Mouse (Mus musculus): Measurements from ENCODE around the gene Taar6. TPM values are rescaled to one million over a fixed set of nuclear protein-coding genes. Genes with fewer than 3 reads are reported as not detected.

The Taar6 gene
- polyA plus RNA-seq, 1 experiment from 2014 or later = not detected

DNA sequence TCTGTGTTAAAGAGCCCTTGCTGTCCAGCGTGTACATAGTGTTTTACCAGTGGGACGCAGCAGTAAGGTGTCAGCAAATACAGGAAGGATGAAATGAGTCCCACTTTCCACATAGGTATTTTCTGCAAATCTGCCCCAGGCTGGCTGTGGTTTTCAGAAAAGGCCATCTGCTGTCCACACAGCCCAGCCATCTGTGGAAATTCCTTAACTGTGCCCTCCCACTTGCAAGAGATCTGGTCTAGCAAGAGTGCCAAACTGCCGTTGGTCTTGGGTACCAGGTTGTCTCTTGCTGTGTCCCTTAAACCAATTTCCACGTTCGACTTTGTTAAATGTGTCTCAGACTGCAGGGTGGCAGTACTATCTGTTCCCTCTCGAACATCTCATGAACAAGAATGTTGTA, 33.7 kb downstream of the Taar6 start:
- Histone ChIP-seq H3K36me3 (ENCODE audit: control insufficient read depth, insufficient read depth, low read length) (no peaks in the 10 kb centered on the region), H3K27me3 (ENCODE audit: control insufficient read depth, insufficient read depth, low read length) (no peaks in the 10 kb centered on the region), H3K4me1 (ENCODE audit: control insufficient read depth, insufficient read depth, low read length) (peaks cover 4% of the 10 kb centered on the region; the same call in 1 of the 2 replicates), H3K4me2 (replicated peaks; ENCODE audit: low read depth, low read length) (no peak overlapping the region), H3K27ac (ENCODE audit: low read length) (no peak overlapping the region), H3K4me3 (ENCODE audit: low read depth, low read length) (no peak overlapping the region), H3K9ac (replicated peaks; ENCODE audit: low read depth, low read length) (no peak overlapping the region), H3K9me3 (ENCODE audit: control insufficient read depth, low read depth, low read length) (no peaks in the 10 kb centered on the region)
- ATAC-seq (ENCODE audit: insufficient number of reproducible peaks, insufficient read depth, low FRiP score, low read depth) = no peak
- WGBS = 76% methylated on average over 6 of the region's 6 CpGs

DNA sequence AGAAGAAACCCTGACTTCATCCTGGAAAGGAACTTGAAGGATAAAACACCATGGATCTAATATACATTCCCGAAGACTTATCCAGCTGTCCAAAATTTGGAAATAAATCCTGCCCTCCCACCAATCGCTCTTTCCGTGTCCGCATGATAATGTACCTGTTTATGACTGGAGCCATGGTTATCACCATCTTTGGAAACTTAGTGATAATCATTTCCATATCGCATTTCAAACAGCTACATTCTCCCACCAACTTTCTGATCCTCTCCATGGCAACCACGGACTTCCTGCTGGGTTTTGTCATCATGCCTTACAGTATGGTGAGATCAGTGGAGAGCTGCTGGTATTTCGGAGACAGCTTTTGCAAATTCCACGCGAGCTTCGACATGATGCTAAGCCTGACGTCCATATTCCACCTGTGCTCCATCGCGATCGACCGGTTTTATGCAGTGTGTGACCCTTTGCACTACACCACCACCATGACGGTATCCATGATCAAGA, 35.9 kb downstream of the Taar6 start, which contains the start of gene Taar3:
Gene Taar3 (plus strand): TSS at position 51 of the 498 bp plus-strand sequence.
- no peak within 1 kb of the TSS for H3K9ac ChIP-seq (replicated peaks; ENCODE audit: low read depth, low read length)
- H3K9me3 ChIP-seq (ENCODE audit: control insufficient read depth, low read depth, low read length) = no peaks in the 10 kb centered on the region
- WGBS = 82% methylated on average over 16 of the region's 16 CpGs

GRCm38 (mm10) chr10:23948026-23948425, 37.4 kb downstream of the Taar6 start:
- no peaks in the 10 kb centered on the region for H3K27me3 ChIP-seq (ENCODE audit: control insufficient read depth, insufficient read depth, low read length)
- H3K27ac ChIP-seq (ENCODE audit: low read length) = no peak overlapping the region
- no peak overlapping the region for H3K9ac ChIP-seq (replicated peaks; ENCODE audit: low read depth, low read length)
- no peak for ATAC-seq (ENCODE audit: insufficient number of reproducible peaks, insufficient read depth, low FRiP score, low read depth)
- H3K4me1 ChIP-seq (ENCODE audit: control insufficient read depth, insufficient read depth, low read length) = peaks cover 4% of the 10 kb centered on the region; the same call in 1 of the 2 replicates
- no peaks in the 10 kb centered on the region for H3K36me3 ChIP-seq (ENCODE audit: control insufficient read depth, insufficient read depth, low read length)
- H3K9me3 ChIP-seq (ENCODE audit: control insufficient read depth, low read depth, low read length) = no peaks in the 10 kb centered on the region
- H3K4me2 ChIP-seq (replicated peaks; ENCODE audit: low read depth, low read length) = no peak overlapping the region
- H3K4me3 ChIP-seq (ENCODE audit: low read depth, low read length) = no peak overlapping the region
- WGBS = 53% methylated on average over 7 of the region's 7 CpGs

More for the DNA sequence above, 35.9 kb downstream of the Taar6 start, which contains the start of gene Taar3:
- Histone ChIP-seq H3K27me3 (ENCODE audit: control insufficient read depth, insufficient read depth, low read length) (no peaks in the 10 kb centered on the region), H3K4me1 (ENCODE audit: control insufficient read depth, insufficient read depth, low read length) (peaks cover 4% of the 10 kb centered on the region; the same call in 1 of the 2 replicates), H3K4me3 (ENCODE audit: low read depth, low read length) (no peak within 1 kb of the TSS), H3K36me3 (ENCODE audit: control insufficient read depth, insufficient read depth, low read length) (no peaks in the 10 kb centered on the region), H3K27ac (ENCODE audit: low read length) (no peak within 1 kb of the TSS), H3K4me2 (replicated peaks; ENCODE audit: low read depth, low read length) (no peak within 1 kb of the TSS)
- no peak for ATAC-seq (ENCODE audit: insufficient number of reproducible peaks, insufficient read depth, low FRiP score, low read depth)

DNA sequence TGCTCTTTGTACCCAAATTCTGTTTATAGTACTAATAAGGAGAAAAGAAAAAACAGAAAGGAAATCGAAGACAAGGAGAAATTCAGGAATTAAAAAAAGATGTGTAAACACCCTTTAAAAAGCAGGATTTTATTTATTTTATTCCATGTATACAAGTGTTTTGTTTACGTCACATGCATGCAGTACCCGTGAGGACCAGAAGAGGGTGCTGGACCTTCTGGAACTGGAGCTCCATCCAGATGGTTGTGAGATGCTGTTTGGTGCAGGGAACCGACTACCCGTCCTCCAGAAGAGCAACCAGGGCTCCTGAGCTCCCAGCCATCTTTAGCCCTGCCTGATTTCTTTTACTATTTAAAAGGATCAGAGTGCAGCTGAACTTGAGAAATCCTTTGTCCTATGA, 43.0 kb downstream of the Taar6 start:
- Histone ChIP-seq H3K4me2 (replicated peaks; ENCODE audit: low read depth, low read length) (no peak overlapping the region), H3K9ac (replicated peaks; ENCODE audit: low read depth, low read length) (no peak overlapping the region), H3K27me3 (ENCODE audit: control insufficient read depth, insufficient read depth, low read length) (no peaks in the 10 kb centered on the region), H3K4me3 (ENCODE audit: low read depth, low read length) (no peak overlapping the region), H3K36me3 (ENCODE audit: control insufficient read depth, insufficient read depth, low read length) (no peaks in the 10 kb centered on the region), H3K9me3 (ENCODE audit: control insufficient read depth, low read depth, low read length) (no peaks in the 10 kb centered on the region), H3K4me1 (ENCODE audit: control insufficient read depth, insufficient read depth, low read length) (no peaks in the 10 kb centered on the region), H3K27ac (ENCODE audit: low read length) (no peak overlapping the region)
- WGBS = 82% methylated on average over 5 of the region's 5 CpGs
- ATAC-seq (ENCODE audit: insufficient number of reproducible peaks, insufficient read depth, low FRiP score, low read depth) = no peak

- Histone ChIP-seq H3K27me3 (ENCODE audit: control insufficient read depth, insufficient read depth, low read length) (no peaks in the 10 kb centered on the region), H3K9ac (replicated peaks; ENCODE audit: low read depth, low read length) (no peak within 1 kb of the TSS), H3K4me2 (replicated peaks; ENCODE audit: low read depth, low read length) (no peak within 1 kb of the TSS), H3K36me3 (ENCODE audit: control insufficient read depth, insufficient read depth, low read length) (no peaks in the 10 kb centered on the region), H3K4me1 (ENCODE audit: control insufficient read depth, insufficient read depth, low read length) (no peaks in the 10 kb centered on the region), H3K4me3 (ENCODE audit: low read depth, low read length) (no peak within 1 kb of the TSS), H3K27ac (ENCODE audit: low read length) (no peak within 1 kb of the TSS), H3K9me3 (ENCODE audit: control insufficient read depth, low read depth, low read length) (no peaks in the 10 kb centered on the region)
- no peak for ATAC-seq (ENCODE audit: insufficient number of reproducible peaks, insufficient read depth, low FRiP score, low read depth)
- WGBS = 62% methylated on average over 6 of the region's 6 CpGs
Observed at GRCm38 (mm10) chr10:23938312-23938711, 47.1 kb downstream of the Taar6 start, which contains the start of gene Taar2. TSS of gene Taar2 (plus strand) at chr10:23938572.

DNA sequence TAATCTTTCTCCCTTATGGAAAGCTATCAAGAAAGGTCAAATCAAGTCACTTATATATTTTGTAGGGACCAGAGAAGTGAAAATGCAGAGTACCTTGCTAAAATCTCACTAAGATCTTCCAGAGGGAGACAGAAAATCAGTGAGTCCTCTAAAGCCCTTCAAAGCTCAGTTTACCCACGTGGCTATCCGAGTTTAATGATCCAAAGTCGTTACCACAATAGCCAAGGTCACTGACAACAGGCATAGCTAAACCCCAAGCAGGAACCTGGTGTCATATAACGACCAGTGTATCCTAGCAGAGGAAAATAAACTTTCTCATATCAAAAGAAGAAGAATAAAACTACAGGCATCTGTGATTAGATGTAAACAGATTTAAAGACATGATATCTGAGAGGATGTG, 47.8 kb downstream of the Taar6 start:
- 40% methylated on average over 4 of the region's 4 CpGs for WGBS

More for the DNA sequence above, 47.8 kb downstream of the Taar6 start:
- Histone ChIP-seq H3K4me1 (ENCODE audit: control insufficient read depth, insufficient read depth, low read length) (no peaks in the 10 kb centered on the region), H3K27me3 (ENCODE audit: control insufficient read depth, insufficient read depth, low read length) (no peaks in the 10 kb centered on the region), H3K4me3 (ENCODE audit: low read depth, low read length) (no peak overlapping the region), H3K27ac (ENCODE audit: low read length) (no peak overlapping the region), H3K36me3 (ENCODE audit: control insufficient read depth, insufficient read depth, low read length) (no peaks in the 10 kb centered on the region), H3K9ac (replicated peaks; ENCODE audit: low read depth, low read length) (no peak overlapping the region), H3K9me3 (ENCODE audit: control insufficient read depth, low read depth, low read length) (no peaks in the 10 kb centered on the region), H3K4me2 (replicated peaks; ENCODE audit: low read depth, low read length) (no peak overlapping the region)
- ATAC-seq (ENCODE audit: insufficient number of reproducible peaks, insufficient read depth, low FRiP score, low read depth) = no peak

Other genes starting within 250 kb of the Taar6 start
- 247 and 248 TPM in 2 replicates for gene Rps12, start 198.4 kb downstream of the Taar6 start, polyA plus RNA-seq (2014; fragmentation: Nextera tagmentation; extraction: Ambion mirVana)
- gene Slc18b1, start 188.7 kb downstream of the Taar6 start, polyA plus RNA-seq (2014; fragmentation: Nextera tagmentation; extraction: Ambion mirVana) = 17.3 and 23.7 TPM in 2 replicates
- gene Vnn3, start 134.2 kb downstream of the Taar6 start, polyA plus RNA-seq (2014; fragmentation: Nextera tagmentation; extraction: Ambion mirVana) = 0.27 TPM in 1 of 2 replicates, not detected in the other
- 1.9 and 2.5 TPM in 2 replicates for gene Vnn1, start 91.0 kb downstream of the Taar6 start, polyA plus RNA-seq (2014; fragmentation: Nextera tagmentation; extraction: Ambion mirVana)
- not detected in 2 replicates for gene Taar1, start 65.3 kb downstream of the Taar6 start, polyA plus RNA-seq (2014; fragmentation: Nextera tagmentation; extraction: Ambion mirVana)
- not detected in 2 replicates for gene Taar2, start 47.1 kb downstream of the Taar6 start, polyA plus RNA-seq (2014; fragmentation: Nextera tagmentation; extraction: Ambion mirVana)
- gene Taar3, start 36.1 kb downstream of the Taar6 start, polyA plus RNA-seq (2014; fragmentation: Nextera tagmentation; extraction: Ambion mirVana) = not detected in 2 replicates
- gene Taar4, start 25.2 kb downstream of the Taar6 start, polyA plus RNA-seq (2014; fragmentation: Nextera tagmentation; extraction: Ambion mirVana) = not detected in 2 replicates
- gene Taar5, start 14.9 kb downstream of the Taar6 start, polyA plus RNA-seq (2014; fragmentation: Nextera tagmentation; extraction: Ambion mirVana) = not detected in 2 replicates
- not detected in 2 replicates for gene Taar7a, start 7.8 kb upstream of the Taar6 start, polyA plus RNA-seq (2014; fragmentation: Nextera tagmentation; extraction: Ambion mirVana)
- not detected in 2 replicates for gene Taar7b, start 14.3 kb upstream of the Taar6 start, polyA plus RNA-seq (2014; fragmentation: Nextera tagmentation; extraction: Ambion mirVana)
- gene Taar7d, start 41.6 kb upstream of the Taar6 start, polyA plus RNA-seq (2014; fragmentation: Nextera tagmentation; extraction: Ambion mirVana) = not detected in 2 replicates
- gene Taar7e, start 52.0 kb upstream of the Taar6 start, polyA plus RNA-seq (2014; fragmentation: Nextera tagmentation; extraction: Ambion mirVana) = not detected in 2 replicates
- not detected in 2 replicates for gene Taar7f, start 63.9 kb upstream of the Taar6 start, polyA plus RNA-seq (2014; fragmentation: Nextera tagmentation; extraction: Ambion mirVana)
- not detected in 2 replicates for gene Taar8a, start 90.9 kb upstream of the Taar6 start, polyA plus RNA-seq (2014; fragmentation: Nextera tagmentation; extraction: Ambion mirVana)
- not detected in 2 replicates for gene Taar8b, start 106.6 kb upstream of the Taar6 start, polyA plus RNA-seq (2014; fragmentation: Nextera tagmentation; extraction: Ambion mirVana)
- gene Taar8c, start 116.3 kb upstream of the Taar6 start, polyA plus RNA-seq (2014; fragmentation: Nextera tagmentation; extraction: Ambion mirVana) = not detected in 2 replicates
- not detected in 2 replicates for gene Taar9, start 123.9 kb upstream of the Taar6 start, polyA plus RNA-seq (2014; fragmentation: Nextera tagmentation; extraction: Ambion mirVana)
- gene Stx7, start 163.7 kb upstream of the Taar6 start, polyA plus RNA-seq (2014; fragmentation: Nextera tagmentation; extraction: Ambion mirVana) = 93.1 and 93.2 TPM in 2 replicates
- gene Moxd1, start 237.9 kb upstream of the Taar6 start, polyA plus RNA-seq (2014; fragmentation: Nextera tagmentation; extraction: Ambion mirVana) = 11.2 and 16.1 TPM in 2 replicates

Data from stomach, embryonic 14.5 days (tissue).